Mouse (Mus musculus) left cerebral cortex, adult 8-10 months (tissue): ENCODE data around the gene Arfip2. TPM values are rescaled to one million over a fixed set of nuclear protein-coding genes. Genes with fewer than 3 reads are reported as not detected.
A peak's percentile ranks its signal among the peaks of the same experiment; 100 is the strongest.

ENCODE experiments used
- DNase-seq, 2 experiments: peaks; one replicate each; pipeline ENCODE4 v3.0.0; 2022; ENCODE audit warnings: low spot score in 2 of 2
- total RNA-seq, 4 experiments: library from RNA; stranded (reverse); gene quantifications; 2 replicates each; pipeline ENCODE4 v1.2.4; 2022

The Arfip2 gene
- total RNA-seq: 100 to 1,000 TPM in 1 of 4 experiments, 10 to 100 TPM in 3; 84.6 to 108 (median 91.6) TPM

GRCm38 (mm10) chr7:105640233-105640893 lies at the start of gene Arfip2, which contains the start of gene Gm45799:
Gene Arfip2, minus strand, starts transcription at chr7:105640416.
Gene Gm45799, plus strand, starts transcription at chr7:105640552.
- DNase-seq: peak; percentile 89 to 98

- DNase-seq: no peak
Observed at GRCm38 (mm10) chr7:105685541-105686197, 45.5 kb upstream of the Arfip2 start.

DNA sequence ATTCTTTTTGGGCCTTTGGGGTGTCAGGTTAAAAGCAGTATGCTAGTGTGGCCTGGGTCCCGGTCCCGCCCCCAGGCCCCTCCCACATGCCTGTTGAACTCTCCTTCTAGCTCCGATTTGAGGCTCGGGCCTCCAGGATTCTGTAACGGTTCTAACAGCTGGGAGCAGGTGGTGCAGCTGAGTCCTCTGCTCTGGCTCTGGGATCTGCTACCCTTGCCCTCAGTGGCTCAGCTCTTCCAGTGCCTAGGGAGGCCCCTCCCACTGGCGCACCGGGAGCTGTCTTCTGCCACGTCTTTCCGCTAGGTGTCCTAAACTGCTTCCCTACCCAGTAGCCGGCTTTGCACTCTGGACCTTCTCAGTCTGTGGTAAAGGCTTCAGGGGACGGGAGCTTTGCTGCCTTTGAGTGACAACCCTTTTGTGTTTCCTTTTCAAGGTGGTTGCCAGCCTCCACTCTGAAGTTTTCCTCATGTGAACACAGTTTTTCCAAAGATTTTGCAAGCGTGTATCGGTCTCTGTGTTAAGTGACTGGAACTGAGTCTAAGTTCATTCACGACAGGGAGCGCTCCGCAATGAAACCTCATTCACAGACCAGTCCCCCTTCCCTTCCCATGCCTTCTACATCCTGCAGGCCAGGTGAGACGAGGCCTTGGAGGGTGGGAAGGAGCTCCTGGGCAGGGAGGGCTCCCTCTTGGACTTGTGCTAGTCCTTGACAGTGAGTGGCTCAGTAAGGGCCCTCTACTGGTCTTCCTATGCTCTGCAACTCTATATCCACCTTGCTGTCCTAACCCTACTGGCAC lies 10.6 kb upstream of the Arfip2 start, which contains the start of gene Dnhd1:
TSS of gene Dnhd1 (plus strand) at position 189 of the 797 bp plus-strand sequence.
- peak in 1 of 2 experiments; percentile 55 for DNase-seq

DNA sequence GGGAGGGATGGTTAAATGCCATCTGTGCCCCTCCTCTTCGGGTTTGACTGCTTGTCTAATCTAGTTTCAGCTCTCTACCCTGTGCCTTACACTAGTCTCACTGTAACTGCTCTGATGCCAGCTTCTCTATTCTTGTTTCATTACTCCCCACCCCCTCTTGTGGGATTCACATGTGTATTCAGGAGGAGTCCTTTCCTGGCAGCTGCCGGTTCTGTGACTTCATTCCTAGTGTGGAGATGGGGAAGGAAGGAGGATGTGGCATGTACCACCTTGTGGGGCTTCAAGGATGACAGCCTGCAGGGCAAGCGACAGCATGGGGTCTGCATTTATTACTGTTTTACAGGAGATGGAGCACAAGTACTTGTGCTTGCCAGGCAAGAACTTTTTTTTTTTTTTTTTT lies 1.7 kb upstream of the Arfip2 start:
- DNase-seq: no peak

- DNase-seq: no peak
Observed at GRCm38 (mm10) chr7:105640894-105641255, 659 bp upstream of the Arfip2 start.

GRCm38 (mm10) chr7:105639756-105640155 lies 460 bp downstream of the Arfip2 start, which contains the start of gene Timm10b:
Gene Timm10b, plus strand, starts transcription at chr7:105640056.
- no peak for DNase-seq

GRCm38 (mm10) chr7:105639304-105639703 lies 912 bp downstream of the Arfip2 start:
- DNase-seq: no peak

DNA sequence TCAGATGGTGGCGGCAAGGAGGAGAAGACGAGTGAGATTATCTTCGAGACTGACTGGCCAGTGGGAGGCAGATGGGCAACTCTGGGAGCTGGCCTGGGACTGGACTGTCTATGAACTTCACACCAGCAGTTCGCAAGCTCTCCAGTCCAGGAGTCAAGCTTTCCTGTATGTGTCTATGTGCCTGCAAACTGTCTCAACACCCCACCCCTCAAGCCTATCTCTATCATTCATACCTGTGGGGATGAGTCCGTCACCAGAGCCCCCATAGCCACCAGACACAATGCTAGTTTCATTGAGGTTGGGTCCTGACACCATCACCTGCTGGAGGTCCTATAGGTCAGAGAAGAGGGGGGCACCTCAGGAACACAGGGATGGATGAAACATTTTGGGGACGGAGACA lies 1.4 kb downstream of the Arfip2 start:
- DNase-seq: no peak

GRCm38 (mm10) chr7:105635726-105636125 lies 4.5 kb downstream of the Arfip2 start:
- DNase-seq: no peak

- no peak for DNase-seq
Observed at GRCm38 (mm10) chr7:105634272-105634920, 5.8 kb downstream of the Arfip2 start.

DNA sequence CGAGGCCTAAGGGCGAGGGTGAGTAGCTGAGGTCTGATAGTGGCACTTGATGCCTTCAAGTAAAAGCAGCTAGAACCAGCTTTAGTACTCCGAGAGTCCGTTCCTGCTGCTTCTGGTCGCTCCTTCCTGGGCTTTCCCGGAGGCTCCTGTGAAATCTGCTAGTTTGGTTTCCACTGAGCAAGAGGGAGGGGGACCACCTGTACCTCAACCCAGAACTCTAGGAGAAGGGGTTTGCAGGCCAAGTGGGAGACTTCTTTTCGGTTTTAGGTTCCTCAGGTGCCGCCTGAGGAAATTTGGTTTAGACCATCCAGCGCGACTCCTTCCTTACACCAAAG lies 6.4 kb downstream of the Arfip2 start:
- DNase-seq: no peak

- peak; percentile 70 to 89 for DNase-seq
Observed at GRCm38 (mm10) chr7:105633127-105633800, 7.0 kb downstream of the Arfip2 start, which contains the start of gene Trim3. Gene Trim3, minus strand, starts transcription at chr7:105633571.

DNA sequence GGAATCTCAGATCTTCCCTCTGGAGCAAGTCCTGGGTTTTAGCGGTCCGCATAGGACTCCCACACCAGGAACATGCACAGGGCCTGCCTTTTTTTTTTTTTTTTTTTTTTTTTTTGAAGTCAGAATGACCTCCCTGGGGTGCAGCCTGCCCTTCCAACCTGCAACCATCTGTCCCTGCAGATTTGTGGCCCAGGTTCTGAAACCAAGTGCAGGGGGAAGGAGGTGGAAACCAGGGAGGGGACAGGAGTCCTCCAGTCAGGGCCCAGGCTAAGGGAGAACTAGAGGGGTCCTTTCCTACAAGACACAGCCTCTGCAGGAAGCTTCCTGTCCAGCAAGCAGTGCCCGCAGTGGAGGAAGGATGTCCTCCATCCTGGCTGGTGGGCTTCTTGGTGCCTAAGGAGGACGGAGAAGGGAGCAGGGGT lies 7.7 kb downstream of the Arfip2 start:
- no peak for DNase-seq

DNA sequence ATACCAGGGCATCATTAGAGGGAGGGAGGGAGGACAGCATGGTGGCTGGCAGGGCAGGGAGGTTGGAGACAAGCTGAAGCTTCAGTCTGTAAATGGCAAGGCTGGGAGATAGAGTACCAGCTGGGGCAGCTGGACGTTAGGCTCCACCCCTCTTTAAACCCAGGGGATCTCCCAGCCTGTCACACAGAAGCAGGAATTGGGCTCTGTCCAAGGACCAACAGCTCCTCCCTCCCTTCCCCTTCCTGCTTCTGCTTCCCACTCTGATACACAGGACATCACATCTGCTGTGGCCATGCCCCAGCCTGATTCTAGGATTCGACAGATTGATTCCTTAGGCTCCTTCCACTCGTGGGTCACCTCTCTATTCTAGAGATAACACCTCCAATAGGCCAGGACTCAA lies 11.6 kb downstream of the Arfip2 start:
- DNase-seq: peak in 1 of 2 experiments; percentile 58

- DNase-seq: no peak
Observed at GRCm38 (mm10) chr7:105625397-105625796, 14.8 kb downstream of the Arfip2 start.

- DNase-seq: no peak
Observed at GRCm38 (mm10) chr7:105621646-105622292, 18.4 kb downstream of the Arfip2 start.

- DNase-seq: no peak
Observed at GRCm38 (mm10) chr7:105621053-105621452, 19.2 kb downstream of the Arfip2 start.

GRCm38 (mm10) chr7:105619701-105620100 lies 20.5 kb downstream of the Arfip2 start:
- DNase-seq: no peak

DNA sequence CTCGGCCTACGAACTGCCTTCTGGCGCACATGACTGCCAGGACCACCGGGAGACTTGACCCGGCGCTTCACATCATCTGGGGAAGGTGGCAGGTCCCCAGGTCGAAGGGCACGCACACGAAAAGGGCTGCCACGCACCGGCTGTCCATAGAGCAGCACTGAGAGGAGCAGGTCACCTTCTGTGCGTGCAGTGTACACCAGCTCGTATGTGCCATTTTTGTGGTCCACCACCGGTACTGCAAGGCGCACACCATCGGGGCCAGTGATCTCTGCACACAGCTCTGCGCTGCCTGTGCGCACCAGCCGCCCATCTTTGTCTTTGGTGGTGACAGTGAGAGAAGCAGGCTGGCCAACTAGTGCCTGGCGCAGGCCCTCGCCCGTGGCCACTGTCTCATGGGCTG lies 22.4 kb downstream of the Arfip2 start:
- no peak for DNase-seq

GRCm38 (mm10) chr7:105616561-105616960 lies 23.7 kb downstream of the Arfip2 start:
- DNase-seq: no peak
